Mouse (Mus musculus) heart, adult 2 months (tissue): ENCODE data around the gene Zfp27. TPM values are rescaled to one million over a fixed set of nuclear protein-coding genes. Genes with fewer than 3 reads are reported as not detected.

Source experiments
- DNase-seq, 2 experiments: peaks; one replicate each; pipeline ENCODE4 v3.0.0; 2021
- H3K27ac ChIP-seq: fragments of 200-600 bp; 2 replicates; pipeline ENCODE4 v1.8.1; 2022
- H3K27me3 ChIP-seq: fragments of 200-500 bp; 2 replicates; pipeline ENCODE4 v1.6.1; 2012; ENCODE audit warnings: mild to moderate bottlenecking, low read length, inconsistent platforms, mixed read lengths; ENCODE audit not compliant: control insufficient read depth, insufficient read depth
- H3K36me3 ChIP-seq: fragments of 200-500 bp; 2 replicates; pipeline ENCODE4 v1.6.1; 2012; ENCODE audit warnings: low read length, inconsistent platforms; ENCODE audit not compliant: control insufficient read depth, insufficient read depth
- H3K4me1 ChIP-seq: fragments of 200-500 bp; 2 replicates; pipeline ENCODE4 v1.6.1; 2011; ENCODE audit warnings: low read length; ENCODE audit not compliant: control insufficient read depth, insufficient read depth
- H3K4me3 ChIP-seq: fragments of 200-600 bp; 2 replicates; pipeline ENCODE4 v1.8.1; 2022
- H3K79me2 ChIP-seq: fragments of 200-500 bp; replicated peaks from 2 replicates; pipeline ENCODE4 v1.6.1; 2012; ENCODE audit warnings: mild to moderate bottlenecking, inconsistent platforms, low read length, moderate library complexity, mixed read lengths; ENCODE audit not compliant: control insufficient read depth, insufficient read depth
- H3K9ac ChIP-seq: fragments of 200-500 bp; 2 replicates; pipeline ENCODE4 v1.6.1; 2012; ENCODE audit warnings: low read depth, mild to moderate bottlenecking, control low read depth, inconsistent platforms, low read length, mixed read lengths
- CTCF ChIP-seq: fragments of 200-600 bp; IDR thresholded peaks from 2 replicates; pipeline ENCODE4 v1.8.1; 2022; ENCODE audit warnings: antibody characterized with exemption, mild to moderate bottlenecking, moderate library complexity
- EP300 ChIP-seq: fragments of 200-500 bp; IDR thresholded peaks from 2 replicates; pipeline ENCODE4 v1.6.1; 2011; ENCODE audit warnings: low read depth, low read length, control low read depth; ENCODE audit not compliant: insufficient read depth
- POLR2A ChIP-seq: fragments of 200-500 bp; IDR thresholded peaks from 2 replicates; pipeline ENCODE4 v1.6.1; 2011; ENCODE audit warnings: mild to moderate bottlenecking, low read depth, low read length, control low read depth; ENCODE audit not compliant: insufficient read depth
- WGBS: fragments of 180-500 bp; shearing (Covaris S2); methylation state at CpG from one replicate; pipeline ENCODE4 v1.1.7; 2018; 5-methylcytosine and 5-hydroxymethylcytosine counted together
- intact Hi-C: fragments of 180-260 bp; cut with DNase I; formaldehyde crosslinking; loops from one replicate; pipeline ENCODE4 v1.15.1; 2025
- polyA plus RNA-seq: library from polyadenylated mRNA; depleted of rRNA; stranded (reverse); fragments of >200 nt; gene quantifications from 2 replicates; pipeline ENCODE4 v1.2.3, GENCODE M21; 2012
- total RNA-seq, 2 experiments: library from RNA; stranded (reverse); gene quantifications; 2 replicates each; pipeline ENCODE4 v1.2.3; 2021

Zfp27 gene
- total and polyA plus RNA-seq, 3 experiments = 3.6 to 8.4 (median 7.3) TPM

- no peak overlapping the region for H3K4me3 ChIP-seq
- WGBS = 78% methylated on average over 4 of the region's 4 CpGs
- no peak for DNase-seq
- peaks cover 10% of the 10 kb centered on the region for H3K36me3 ChIP-seq
- peak overlapping the region; percentile 24 for H3K27ac ChIP-seq
- TF ChIP-seq POLR2A (0 out of 2 replicates have a peak, but pooled peaks have one; percentile 34), EP300 (no peak), CTCF (no peak)
- no peaks in the 10 kb centered on the region for H3K27me3 ChIP-seq
- H3K79me2 ChIP-seq = no peaks in the 10 kb centered on the region; the same call in 1 of the 2 replicates
- peak overlapping the region; percentile 5; the same call in 1 of the 2 replicates for H3K9ac ChIP-seq
- H3K4me1 ChIP-seq = peaks cover 3% of the 10 kb centered on the region
- intact Hi-C loops = no loop called here
These were observed 11.7 kb upstream of the Zfp27 start for GRCm38 (mm10) chr7:29918062-29918453.

- H3K9ac ChIP-seq = peak overlapping the region; percentile 5; the same call in 1 of the 2 replicates
- WGBS = 34% methylated on average over 6 of the region's 6 CpGs
- peaks cover 3% of the 10 kb centered on the region for H3K4me1 ChIP-seq
- no peak for TF ChIP-seq CTCF
- TF ChIP-seq POLR2A = no peak
- no peak for TF ChIP-seq EP300
- DNase-seq = no peak
- no peaks in the 10 kb centered on the region for H3K27me3 ChIP-seq
- H3K36me3 ChIP-seq = peaks cover 10% of the 10 kb centered on the region
- H3K4me3 ChIP-seq = no peak overlapping the region
- peak overlapping the region; percentile 53 for H3K27ac ChIP-seq
- H3K79me2 ChIP-seq = no peaks in the 10 kb centered on the region; the same call in 1 of the 2 replicates
- intact Hi-C loops = no loop called here
These were observed 11.1 kb upstream of the Zfp27 start for GRCm38 (mm10) chr7:29917371-29918061.

GRCm38 (mm10) chr7:29912172-29912571 is 5.8 kb upstream of the Zfp27 start:
- H3K4me3 ChIP-seq = no peak overlapping the region
- no peaks in the 10 kb centered on the region; the same call in 1 of the 2 replicates for H3K4me1 ChIP-seq
- TF ChIP-seq EP300 (no peak), CTCF (no peak), POLR2A (no peak)
- no peak for DNase-seq
- no peak overlapping the region for H3K9ac ChIP-seq
- peaks cover 13% of the 10 kb centered on the region for H3K36me3 ChIP-seq
- H3K27ac ChIP-seq = no peak overlapping the region
- peaks cover 3% of the 10 kb centered on the region; the same call in 1 of the 2 replicates for H3K79me2 ChIP-seq
- H3K27me3 ChIP-seq = no peaks in the 10 kb centered on the region
- intact Hi-C loops = no loop called here
- WGBS = 96% methylated on average over 13 of the region's 13 CpGs

- H3K36me3 ChIP-seq = peaks cover 11% of the 10 kb centered on the region
- no peaks in the 10 kb centered on the region; the same call in 1 of the 2 replicates for H3K4me1 ChIP-seq
- no peaks in the 10 kb centered on the region for H3K27me3 ChIP-seq
- 75% methylated on average over 2 of the region's 2 CpGs for WGBS
- H3K9ac ChIP-seq = no peak overlapping the region
- intact Hi-C loops = no loop called here
- H3K79me2 ChIP-seq = peaks cover 3% of the 10 kb centered on the region; the same call in 1 of the 2 replicates
- no peak for DNase-seq
- TF ChIP-seq CTCF = no peak
- TF ChIP-seq POLR2A = no peak
- TF ChIP-seq EP300 = no peak
- no peak overlapping the region for H3K27ac ChIP-seq
- H3K4me3 ChIP-seq = no peak overlapping the region
These were observed 3.9 kb upstream of the Zfp27 start for GRCm38 (mm10) chr7:29910252-29910651.

- Histone ChIP-seq H3K4me3 (peak within 1 kb of the TSS; percentile 69), H3K79me2 (peaks cover 3% of the 10 kb centered on the region; the same call in 1 of the 2 replicates), H3K4me1 (no peaks in the 10 kb centered on the region; the same call in 1 of the 2 replicates), H3K36me3 (peaks cover 7% of the 10 kb centered on the region), H3K27ac (peak within 1 kb of the TSS; percentile 91), H3K9ac (peak within 1 kb of the TSS; percentile 69), H3K27me3 (no peaks in the 10 kb centered on the region)
- TF ChIP-seq CTCF (no peak), EP300 (peak; percentile 62; the same call in 1 of the 2 replicates), POLR2A (peak; percentile 70)
- intact Hi-C loops = loop anchor here (2.0 to 5.0 kb wide), 4 partner anchors 74 to 184 kb away; partner anchors contain the start of genes Gm26920, Zfp14, Zfp260 and Zfp566
- DNase-seq = peak; percentile 88 to 90
- under 1% methylated on average over 33 of the region's 33 CpGs for WGBS
These were observed 2.0 kb upstream of the Zfp27 start, which contains the start of gene Zfp383 for GRCm38 (mm10) chr7:29908130-29908950. Gene Zfp383, plus strand, starts transcription at chr7:29908223.
